Mouse (Mus musculus): ENCODE results near the gene Csmd2.
"Not testable (repeated sequence)": the region's sequence is repeated elsewhere in the genome, so short reads cannot be mapped to it uniquely, and the experiment has no call there.

Gene Csmd2

DNA sequence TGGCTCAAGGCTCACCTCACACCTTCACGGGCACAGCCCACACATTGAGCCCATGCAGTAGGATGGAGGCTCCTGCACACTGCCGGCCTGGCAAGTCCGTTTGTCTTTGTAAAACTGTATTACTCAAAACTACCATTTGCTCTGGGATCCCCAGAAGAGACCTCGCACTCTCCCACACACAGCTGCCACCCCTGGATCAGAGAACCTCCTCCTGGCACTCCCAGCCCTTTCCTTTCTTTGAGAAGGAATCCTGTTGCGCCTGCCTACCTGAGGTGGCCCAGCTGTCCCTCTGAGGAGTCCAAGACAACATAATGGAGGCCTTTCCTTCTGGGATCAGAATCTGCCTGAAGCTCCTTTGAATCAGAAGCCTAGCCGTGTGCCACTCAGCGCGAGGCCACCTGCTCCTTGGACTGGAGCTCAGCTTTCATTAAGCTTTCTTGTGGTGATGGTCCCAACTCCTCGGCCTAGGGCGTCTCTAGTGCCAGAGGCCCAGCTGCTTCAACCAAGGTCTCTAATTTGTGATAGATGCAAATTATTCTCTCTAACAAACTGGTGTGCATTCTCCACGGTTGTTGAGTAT lies 502.0 kb downstream of the Csmd2 start:
- DNase-seq (ENCODE audit: low spot score): no peak

DNA sequence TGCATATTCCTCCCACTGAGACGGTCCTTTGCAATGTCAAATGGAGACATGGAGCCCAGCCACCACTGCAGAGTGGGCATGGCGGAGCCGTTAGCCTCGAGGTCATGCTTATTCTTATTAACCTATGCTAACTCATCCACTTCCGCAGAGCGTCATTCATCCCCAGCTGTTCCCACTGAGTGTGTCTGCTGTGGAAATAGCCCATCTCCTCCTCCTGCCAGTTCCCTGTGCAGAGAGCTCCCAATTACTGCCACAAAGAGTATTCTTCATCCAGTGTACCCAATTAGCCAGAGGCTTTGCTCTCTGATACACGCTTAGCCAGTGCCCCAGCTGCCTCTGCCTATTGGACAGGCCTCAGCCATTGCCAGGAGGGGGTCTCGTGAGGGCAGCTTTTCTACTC lies 504.4 kb downstream of the Csmd2 start:
- DNase-seq (ENCODE audit: low spot score): no peak

DNA sequence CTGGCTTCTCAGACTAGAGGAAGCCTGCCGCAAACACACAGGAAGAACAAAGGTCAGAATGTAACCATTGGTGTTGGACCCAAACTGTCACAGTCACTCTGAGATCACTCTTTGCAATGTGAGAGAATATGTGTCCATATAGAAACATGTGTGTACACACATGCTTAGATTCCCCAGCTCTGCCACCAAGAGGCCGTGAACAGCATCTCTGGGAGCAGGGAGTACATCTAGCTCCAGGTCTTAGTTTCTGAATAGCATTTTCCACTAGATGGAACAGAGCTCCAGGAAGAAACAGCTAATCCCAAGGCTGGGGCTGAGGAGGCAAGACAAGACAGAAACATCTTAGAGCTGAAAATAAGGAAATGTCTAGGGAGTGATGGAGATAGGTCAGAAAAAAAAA lies 512.3 kb downstream of the Csmd2 start:
- DNase-seq (ENCODE audit: low spot score): no peak

DNA sequence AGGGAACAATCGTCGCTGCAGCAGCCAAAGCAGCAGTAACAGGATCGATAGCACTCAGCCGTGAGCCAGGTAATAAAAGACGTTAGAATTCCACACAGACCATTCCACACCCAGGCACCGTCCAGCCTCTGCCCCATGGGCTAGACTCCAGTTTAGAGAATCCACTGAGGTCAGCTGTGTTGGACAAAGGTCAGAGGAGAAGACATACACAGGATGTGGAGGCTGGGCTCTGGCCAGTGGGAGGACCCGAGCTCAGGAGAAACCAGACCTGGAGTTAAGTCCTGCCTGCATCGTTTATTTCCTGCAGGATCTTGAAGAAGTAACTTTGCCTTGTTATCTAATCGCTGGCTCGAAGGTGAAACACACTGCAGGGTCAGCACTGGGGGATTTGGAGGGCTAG lies 519.2 kb downstream of the Csmd2 start:
- DNase-seq (ENCODE audit: low spot score): no peak

DNA sequence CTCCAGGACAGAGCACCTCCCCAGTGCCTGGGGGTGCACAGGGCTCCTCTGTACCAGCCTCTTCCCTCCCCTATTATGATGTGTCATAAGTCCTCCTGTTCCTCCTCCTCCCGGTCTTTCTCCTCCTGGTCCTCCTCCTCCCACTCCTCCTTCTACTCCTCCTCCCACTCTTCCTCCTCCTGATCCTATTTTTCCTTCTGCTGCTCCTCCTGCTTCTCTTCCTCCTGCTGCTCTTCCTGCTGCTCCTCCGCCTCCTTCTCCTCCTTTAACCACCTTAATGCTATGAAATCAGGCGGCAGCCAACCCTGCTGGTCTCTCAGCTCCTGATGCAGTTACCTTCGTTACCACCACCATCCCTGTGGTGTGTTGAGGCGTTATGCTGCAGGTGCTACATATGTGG lies 522.2 kb downstream of the Csmd2 start:
- DNase-seq (ENCODE audit: low spot score): no peak

DNA sequence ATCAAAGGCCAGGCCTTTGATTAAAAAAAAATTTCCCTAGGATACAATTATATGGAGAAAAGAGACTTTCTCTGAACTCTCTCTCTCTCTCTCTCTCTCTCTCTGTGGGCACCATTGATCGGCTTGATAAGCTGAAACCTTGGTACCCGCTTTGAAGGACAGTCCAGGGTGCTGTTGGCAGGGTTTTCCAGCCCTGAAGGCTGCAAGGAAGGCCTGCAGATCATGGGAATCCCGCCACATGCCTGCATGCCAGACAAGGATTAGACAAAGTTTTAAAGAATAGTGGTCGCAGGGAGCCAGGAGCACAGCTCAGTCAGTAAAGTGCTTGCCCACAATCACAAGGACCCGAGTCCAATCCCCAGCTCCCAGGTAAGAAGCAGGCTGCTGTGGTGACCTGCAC lies 526.8 kb downstream of the Csmd2 start:
- no peak for DNase-seq (ENCODE audit: low spot score)

DNA sequence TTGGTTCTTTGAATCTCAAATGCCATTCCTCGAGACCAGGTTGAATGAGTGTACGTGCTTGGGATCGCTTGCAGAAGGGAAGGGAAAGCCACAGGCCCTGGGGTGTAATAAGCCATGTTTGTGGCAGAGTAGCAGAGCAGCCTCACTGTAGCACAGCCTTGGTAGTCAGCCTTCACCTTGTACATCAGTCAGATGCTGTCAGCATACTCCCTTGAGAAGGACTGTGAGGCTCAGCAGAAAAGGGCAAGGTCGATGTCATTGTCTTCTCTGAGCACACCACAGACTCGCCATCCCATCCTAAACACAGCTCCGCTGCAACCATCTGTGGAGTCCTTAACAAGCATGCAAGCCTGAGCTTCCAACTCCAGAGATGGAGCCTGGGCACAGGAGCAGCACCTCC lies 533.6 kb downstream of the Csmd2 start:
- DNase-seq (ENCODE audit: low spot score): no peak

DNA sequence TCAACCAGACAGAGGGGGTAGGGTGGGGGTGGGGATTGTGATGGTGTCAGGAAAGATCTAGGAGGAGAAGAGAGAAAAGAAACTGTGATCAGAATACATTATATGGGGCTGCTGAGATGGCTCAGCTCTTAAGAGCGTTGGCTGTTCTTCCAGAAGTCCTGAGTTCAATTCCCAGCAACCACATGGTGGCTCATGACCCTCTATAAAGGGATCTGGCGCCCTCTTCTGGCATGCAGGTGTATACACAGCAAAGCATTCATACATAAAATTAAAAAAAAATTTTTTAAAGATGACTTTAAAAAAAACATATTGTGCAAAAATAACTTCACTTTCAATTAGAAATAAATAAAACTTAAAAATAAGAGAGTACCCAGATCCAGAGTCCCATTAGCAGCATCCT lies 555.7 kb downstream of the Csmd2 start:
- no peak for DNase-seq (ENCODE audit: low spot score)

DNA sequence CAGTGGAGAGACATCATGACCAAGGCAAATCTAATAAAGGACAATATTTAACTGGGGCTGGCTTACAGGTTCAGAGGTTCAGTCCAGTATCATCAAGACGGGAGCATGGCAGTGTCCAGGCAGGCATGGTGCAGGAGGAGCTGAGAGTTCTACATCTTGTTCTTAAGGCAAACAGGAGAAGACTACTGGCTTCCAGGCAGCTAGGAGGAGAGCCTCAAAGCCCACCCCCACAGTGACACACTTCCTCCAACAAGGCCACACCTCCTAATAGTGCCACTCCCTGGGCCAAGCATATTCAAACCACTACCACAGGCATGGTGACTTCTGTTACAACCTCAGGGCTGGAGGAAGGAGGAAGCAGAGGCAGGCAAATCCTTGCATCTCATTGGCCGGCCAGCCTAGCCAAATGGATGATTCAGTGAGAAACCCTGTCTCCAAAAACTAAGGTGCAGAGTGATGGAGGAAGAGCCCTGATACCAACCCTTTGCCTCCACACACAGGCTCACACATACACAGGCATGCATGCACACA lies 556.4 kb downstream of the Csmd2 start:
- not testable (repeated sequence) for DNase-seq (ENCODE audit: low spot score)

DNA sequence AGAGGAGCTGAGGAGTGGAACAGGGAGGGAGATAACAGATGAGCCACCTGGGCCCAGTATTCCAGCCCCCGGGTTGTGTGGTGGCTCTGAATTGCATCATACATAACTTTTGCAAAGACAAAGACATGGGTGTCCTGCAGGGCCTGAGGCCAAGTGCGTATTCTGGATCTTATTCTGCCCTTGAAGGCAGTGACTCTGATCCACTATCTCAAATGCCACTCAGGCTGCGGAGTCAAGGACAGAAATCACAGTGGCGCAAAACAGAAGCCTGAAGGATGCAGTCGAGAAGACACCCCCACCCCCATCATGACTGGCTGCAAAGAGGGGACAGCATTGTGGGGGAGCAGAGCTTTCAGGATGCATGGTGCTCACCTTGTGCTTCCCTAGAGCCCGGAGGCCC lies 563.1 kb downstream of the Csmd2 start:
- DNase-seq (ENCODE audit: low spot score): no peak

DNA sequence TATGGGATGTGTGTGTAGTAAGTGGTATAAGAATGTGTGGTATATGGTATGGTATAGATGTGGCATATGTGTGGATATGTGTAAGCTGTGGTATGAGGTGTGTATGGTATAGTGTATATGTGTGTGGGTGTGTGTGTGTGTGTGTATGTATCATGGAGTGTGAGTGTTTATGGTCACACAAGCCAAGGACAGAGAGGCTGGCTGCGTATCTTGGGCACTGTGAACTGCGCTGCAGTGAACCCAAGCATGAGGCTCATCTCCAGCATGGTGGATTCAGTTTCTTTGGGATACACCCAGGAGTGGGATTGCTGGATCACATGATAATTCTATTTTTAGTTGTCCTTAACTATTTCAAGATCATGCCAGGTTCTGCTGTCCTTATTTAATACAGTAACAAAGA lies 566.5 kb downstream of the Csmd2 start:
- no peak for DNase-seq (ENCODE audit: low spot score)

DNA sequence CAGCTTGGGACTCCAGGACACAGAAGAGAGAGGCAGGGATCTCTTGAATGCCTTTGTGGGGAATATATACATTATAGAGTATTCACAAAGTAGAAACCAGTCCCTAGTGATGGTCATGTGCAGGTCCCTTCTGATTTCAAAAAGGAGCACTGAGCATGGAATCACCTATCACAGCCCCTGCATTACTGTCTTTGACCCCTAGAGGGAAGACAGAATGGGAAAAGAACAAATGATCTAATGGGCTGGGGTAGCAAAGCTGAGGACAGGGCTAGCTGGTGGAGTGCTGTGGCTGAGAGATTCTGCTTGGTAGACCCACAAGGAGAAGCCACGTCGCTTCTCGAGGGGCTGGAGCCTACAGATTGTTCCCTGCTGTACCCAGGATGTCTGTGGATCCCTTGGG lies 572.7 kb downstream of the Csmd2 start:
- no peak for DNase-seq (ENCODE audit: low spot score)

DNA sequence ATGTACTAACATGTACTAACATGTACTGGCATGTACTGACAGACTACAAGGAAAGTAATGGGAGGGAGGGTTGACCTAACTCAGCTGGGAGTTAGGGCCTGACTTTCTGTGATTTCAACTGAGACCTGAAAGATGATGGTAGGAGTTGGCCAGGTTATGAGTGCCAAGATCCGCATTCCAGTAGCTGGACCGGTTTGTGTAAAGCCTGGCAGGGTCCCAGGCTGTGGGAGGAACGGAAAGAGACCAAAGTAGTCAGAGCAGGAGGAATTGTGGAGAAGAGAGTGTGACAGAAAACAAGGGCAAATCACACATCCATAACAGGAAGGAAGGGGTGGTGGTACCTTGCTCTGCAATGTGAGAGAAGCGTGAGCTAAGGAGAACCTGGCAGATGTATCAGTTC lies 588.2 kb downstream of the Csmd2 start:
- no peak for DNase-seq (ENCODE audit: low spot score)

DNA sequence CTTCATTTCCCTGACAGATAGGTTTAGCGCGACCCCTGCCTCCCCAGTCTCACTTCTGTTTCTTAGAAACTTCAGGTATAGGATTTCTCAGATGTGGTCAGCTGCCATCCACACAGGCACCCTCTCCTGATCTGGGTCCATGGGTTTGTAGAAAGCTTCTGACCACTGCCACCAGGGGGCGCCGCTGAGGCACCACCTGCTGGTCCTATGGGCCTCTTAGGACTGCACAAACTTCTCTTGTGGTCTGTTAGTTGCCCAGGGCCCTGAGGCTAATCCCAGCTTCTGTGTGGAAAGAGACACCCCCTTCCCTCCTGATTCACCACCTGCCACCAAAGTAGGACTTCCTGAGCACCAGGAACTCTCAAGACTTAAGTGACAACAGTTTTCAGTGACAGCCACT lies 591.5 kb downstream of the Csmd2 start:
- DNase-seq (ENCODE audit: low spot score): no peak

DNA sequence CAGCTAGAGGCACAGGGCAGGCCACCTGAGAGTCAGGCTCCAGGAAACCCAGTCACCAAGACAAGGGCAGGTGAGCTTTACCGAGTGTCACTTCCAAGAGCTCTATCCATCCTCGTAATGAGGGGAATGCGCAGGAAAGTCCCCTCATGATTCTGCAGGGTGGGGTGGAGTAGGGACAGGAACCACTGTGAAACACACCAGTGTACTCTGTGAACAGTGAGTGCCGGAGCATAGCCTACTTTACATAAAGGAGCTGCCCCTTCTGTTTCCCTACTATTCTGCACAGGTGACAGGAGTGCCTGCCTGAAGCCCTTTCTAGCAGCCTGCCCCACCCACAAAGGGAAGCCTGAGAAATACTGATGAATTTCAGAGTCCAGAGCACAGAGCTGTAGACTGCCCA lies 605.6 kb downstream of the Csmd2 start:
- no peak for DNase-seq (ENCODE audit: low spot score)

DNA sequence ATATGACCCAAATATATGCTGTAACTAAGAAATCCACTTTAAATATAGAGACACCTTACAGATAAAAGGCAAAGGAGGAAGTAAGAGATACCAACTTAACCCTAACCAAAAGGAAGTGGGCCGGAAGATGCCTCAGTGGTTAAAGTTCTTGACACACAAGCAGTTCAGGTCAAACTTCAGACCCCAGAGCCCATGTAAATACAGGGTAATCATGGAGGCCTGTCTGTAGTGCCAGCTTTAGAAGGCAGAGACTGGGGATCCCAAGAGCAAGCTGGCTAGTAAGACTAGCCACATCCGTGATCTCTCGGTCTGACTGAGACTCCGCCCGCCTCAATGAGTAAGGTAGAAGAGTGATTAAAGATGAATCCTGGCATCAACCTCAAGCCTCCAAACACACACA lies 606.4 kb downstream of the Csmd2 start:
- no peak for DNase-seq (ENCODE audit: low spot score)

DNA sequence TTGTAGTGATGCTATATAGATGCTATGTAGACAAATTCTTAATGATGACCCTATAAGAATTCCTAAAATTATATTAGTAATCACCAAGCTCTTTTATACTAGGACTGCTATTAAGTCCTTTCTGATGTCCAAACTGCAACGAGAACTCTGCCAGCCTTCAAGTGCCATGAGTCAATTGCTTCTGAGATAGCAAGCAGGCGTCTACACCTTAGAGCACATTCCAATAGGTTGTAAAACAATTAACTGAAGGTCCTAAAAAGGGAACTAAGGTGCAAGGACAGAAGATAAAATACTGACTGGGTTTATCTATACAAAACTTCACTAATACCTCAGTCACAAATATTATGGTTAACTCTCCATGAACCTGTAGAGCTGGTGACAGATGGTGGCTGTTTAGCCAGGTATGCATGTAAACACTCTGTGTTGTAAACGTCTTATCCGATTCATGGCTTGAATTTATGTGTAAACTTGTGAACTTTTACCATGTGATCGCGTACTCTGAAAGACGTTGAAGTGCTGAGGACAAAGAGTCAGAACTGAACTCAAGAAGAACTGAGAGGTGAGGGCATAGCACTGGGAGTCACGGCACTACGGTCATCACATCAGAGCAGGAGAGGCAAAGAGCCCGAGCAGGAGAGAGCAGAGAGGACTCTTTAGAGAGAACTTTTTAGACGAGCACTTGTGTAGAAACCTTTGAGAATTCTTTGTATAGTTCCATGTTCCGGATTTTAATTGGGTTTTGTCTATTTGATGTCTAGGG lies 610.3 kb downstream of the Csmd2 start:
- no peak for DNase-seq (ENCODE audit: low spot score)

DNA sequence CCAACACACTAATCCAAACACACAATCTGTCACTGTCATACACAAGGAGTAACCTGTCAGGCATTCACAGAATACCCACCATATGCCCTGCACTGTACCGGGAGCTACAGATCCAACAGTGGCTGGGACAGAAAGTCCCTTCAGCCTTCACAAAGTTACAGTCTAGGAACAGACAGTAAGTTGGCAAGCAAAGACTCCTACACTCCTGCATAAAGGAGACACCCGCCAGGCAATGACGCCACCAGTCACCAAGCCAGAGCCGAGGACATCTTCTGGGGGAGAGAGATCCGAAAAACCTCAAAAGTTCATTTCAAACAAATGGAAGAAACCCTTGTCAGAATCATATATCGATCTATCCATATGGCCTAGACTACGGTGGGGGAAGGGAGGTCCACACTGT lies 618.9 kb downstream of the Csmd2 start:
- no peak for DNase-seq (ENCODE audit: low spot score)

DNA sequence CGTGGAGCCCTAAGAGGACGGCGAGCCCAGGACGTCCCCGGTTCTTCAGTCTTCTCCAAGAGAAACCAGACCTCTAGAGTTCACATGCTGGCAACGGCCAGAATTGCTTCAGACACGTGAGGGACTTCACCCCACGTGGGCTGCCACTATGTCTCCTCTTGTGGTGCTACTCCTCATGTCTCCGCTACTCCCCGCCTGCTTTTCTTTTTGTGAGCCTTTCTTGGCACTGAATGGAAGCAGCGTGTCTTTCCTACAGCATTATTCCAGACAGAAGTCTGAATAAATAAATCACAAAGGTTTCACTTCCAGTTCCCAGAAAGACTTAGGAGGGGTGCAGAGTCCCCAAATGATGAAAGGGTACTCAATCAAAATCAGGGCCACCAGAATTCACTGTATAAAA lies 620.0 kb downstream of the Csmd2 start:
- no peak for DNase-seq (ENCODE audit: low spot score)

DNA sequence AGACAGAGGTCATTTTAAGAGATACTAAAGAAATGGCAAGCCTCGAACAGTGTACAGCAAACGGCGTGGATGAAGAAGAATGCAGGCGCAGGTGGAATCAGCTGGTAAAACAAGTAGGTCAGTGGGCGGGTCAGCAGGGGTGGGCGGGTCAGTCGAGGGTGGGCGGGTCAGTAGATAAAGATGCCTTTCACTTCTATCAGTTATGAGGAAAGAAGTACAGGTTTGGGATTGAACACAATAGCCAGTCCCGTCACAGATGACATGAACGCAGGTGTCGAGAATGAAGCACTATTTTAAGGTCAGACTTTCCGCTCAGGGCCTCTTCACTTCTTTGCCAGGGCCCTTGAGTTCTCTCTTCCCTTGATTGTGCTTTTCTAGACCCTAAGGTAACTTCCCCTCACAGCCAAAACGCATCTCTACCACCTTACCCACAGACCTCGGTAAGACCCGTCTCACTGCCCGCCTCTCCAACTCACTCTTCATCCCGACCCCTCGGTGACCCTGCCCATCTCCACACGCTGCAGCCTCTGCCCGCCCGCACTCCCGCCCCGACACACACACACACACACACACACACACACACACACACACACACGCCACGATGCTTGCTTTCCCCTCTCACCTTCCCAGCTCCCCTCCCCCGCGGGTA lies 621.7 kb downstream of the Csmd2 start:
- no peak for DNase-seq (ENCODE audit: low spot score)

DNA sequence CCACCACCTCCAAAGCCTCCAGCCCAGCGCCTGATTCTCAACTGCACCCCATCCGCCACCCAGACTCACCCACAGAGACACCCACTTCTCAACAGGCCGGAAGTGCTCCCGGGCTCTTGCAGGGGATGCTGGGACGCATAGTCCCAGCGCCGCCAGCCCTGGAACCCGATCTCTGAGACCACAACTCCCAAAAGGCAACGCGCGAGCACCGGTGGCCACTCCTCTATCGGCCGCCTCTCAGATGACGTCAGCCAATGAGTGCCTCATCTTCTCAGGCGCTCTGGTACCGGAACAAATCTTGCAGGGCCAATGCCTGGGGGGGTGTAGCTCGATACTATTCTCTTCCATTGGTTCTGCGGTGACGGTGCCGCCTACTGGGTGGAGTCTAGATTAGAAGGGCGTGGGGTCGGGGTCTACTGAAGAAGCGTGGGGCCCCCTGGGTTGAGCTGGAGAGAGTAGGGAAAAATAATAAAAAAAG lies 622.3 kb downstream of the Csmd2 start, which contains the start of gene Zscan20:
TSS of gene Zscan20 (minus strand) at position 174 of the 478 bp plus-strand sequence.
- peak; percentile 98 for DNase-seq (ENCODE audit: low spot score)

DNA sequence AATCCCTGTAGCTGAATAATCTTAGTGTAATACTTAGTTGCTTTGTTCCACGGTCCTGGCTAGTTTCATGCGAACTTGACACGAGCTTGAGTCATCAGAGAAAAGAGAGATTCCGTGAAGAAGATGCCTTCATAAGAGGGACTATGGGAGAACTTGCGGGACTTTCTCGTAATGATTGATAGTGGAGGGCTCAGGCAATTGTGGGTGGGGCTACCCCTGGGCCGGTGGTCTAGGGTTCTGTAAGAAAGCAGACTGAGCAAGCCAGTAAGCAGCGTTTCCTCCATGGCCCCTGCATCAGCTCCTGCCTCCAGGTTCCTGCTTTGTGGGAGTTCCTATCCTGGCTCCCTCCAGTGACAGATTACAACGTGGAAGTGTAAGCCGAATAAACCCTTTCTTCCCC lies 623.0 kb downstream of the Csmd2 start:
- DNase-seq (ENCODE audit: low spot score): no peak

DNA sequence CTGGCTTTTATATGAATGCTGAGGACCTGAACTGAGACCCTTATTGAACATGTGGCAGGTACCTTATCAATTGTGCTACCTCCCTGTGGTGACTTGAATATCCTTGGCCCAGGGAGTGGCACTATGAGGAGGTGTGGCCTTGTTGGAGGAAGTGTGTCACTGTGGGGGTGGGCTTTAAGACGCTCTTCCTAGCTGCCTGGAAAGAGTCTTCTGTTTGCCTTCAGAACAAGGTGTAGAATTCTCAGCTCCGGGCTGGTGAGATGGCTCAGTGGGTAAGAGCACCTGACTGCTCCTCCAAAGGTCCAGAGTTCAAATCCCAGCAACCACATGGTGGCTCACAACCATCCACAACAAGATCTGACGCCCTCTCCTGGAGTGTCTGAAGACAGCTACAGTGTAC lies 624.1 kb downstream of the Csmd2 start:
- DNase-seq (ENCODE audit: low spot score): not testable (repeated sequence)
